Mouse (Mus musculus) thymus, postnatal 25 days (tissue): Measurements from ENCODE around the gene Polr2h.
A peak's percentile ranks its signal among the peaks of the same experiment; 100 is the strongest.

Source experiments
- DNase-seq: peaks from one replicate; pipeline ENCODE4 v3.0.0; 2022

Gene Polr2h

DNA sequence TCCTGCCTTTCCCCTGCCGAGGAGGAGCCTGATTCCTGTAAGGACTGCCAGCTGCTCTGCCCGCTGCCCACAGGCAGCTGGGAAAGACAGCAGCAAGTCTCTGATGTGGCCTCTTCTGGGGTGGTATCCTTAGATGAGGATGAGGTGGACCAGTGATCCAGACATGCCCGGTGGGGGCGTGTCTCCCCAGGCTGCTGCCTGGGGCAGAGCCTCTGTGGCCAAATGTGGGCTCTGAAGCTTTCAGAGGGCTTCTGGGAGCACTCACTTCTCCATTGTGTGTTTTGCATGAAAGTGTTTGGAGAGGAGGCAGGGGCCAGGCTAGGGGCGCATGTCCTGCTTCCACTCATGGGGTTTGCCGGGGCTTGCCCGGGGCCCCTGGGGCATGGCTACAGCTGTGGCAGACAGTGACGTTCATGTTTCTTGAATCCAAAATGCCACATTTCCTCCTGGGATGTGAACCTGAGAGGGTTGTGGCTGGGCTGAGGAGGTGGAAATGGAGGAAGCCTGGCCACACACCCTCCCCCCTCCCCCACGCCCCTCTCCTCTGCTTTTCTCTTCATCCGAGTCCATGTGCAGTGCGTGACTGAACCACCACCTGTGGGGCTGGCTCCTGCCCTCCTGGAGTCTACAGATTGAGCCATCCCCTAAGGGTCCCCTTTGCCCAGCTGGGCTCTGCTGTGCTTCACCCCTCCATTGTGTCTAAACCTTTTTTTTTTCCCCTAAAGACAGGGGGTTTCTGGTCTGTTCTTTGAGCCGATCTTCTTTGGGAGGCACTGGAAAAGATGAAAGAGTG lies 15.5 kb upstream of the Polr2h start:
- DNase-seq, result no peak

DNA sequence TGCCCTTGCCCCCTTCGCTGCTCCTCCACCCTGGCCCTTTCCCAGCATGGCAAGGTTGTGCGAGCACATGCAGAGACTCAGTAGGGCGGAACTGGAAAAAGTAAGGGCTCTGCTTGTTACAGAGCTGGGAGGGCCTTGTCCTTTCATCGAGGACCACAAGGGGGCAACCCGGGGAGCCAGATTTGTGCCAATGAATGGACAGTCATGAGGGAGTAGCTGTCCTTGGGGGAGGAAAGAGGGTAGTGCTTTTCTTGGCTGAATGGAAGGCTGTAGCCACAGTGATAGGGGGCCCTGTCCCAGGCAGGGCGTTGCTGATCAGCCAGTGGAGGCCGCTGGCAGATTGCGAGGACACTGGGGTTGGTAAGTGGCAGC lies 15.0 kb upstream of the Polr2h start:
- DNase-seq, result peak; percentile 44

DNA sequence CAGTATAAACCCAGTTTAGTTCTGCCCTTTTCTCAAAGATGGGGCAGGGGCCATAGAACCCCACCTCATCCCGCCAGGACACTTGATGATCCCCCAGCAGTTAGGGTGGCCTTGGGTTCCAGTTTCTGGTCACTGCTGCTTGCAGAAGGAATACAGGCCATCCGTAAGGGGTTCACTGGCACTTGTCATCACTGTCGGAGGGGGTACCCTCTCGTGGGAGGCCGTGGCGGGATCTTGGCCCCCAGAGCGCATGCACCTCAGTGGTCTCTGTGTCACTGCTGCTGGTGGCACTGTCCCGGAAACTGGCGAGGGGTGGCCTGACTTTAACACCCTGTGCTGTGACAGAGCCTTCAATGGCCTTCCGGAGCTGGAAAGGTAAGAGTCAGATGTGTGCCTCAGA lies 14.4 kb upstream of the Polr2h start:
- no peak for DNase-seq

DNA sequence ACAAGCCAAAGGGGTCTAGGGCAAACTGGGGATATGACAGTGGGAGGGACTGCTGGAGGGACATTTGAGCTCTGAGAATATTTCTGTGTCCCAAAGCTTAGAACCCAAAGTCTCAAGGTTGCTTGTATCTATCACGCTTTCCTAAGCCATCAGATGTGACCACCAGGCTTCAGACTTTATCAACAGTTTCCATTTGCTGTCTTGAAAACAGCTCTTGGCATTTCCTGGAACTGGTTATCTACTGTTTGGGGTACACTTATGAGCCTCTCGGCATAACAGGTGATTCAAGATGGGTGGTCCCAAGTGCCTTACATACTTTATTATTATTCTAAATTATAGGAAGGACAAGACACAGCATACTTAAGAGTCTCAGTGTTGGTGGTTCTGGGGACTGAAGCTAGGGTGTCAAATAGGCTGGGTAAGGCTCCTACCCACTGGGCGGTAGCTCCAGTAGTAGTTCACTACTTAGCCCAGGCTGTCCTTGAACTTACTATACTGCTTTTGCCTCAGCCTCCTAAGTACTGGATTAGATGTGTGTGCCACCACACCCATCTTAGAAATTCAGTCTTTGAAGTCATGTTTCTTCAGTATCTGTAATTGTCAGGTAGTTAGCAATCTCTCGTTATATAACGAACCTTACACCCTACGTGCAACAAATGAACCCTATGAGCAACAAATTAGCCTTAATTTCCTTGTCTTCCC lies 13.6 kb upstream of the Polr2h start:
- DNase-seq, result no peak

DNA sequence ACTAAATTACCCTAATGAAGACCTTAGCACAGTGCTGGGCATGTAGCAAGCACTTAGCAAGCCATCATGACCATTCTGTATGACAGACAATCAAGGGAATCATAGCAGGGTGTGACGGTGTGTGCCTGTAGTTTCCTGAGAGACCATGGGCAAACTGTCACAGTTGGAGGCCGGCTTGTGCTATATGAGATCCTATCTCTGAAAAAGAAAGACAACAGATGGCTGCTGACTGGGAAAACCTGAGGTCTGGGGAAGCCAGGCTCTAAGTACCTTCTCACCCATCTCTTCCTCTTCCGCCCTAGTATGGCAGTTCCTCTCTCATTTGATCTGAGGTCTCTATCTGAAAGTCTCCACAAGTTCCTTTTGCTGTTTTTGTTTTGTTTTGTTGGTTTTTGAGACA lies 11.7 kb upstream of the Polr2h start:
- DNase-seq, result no peak

DNA sequence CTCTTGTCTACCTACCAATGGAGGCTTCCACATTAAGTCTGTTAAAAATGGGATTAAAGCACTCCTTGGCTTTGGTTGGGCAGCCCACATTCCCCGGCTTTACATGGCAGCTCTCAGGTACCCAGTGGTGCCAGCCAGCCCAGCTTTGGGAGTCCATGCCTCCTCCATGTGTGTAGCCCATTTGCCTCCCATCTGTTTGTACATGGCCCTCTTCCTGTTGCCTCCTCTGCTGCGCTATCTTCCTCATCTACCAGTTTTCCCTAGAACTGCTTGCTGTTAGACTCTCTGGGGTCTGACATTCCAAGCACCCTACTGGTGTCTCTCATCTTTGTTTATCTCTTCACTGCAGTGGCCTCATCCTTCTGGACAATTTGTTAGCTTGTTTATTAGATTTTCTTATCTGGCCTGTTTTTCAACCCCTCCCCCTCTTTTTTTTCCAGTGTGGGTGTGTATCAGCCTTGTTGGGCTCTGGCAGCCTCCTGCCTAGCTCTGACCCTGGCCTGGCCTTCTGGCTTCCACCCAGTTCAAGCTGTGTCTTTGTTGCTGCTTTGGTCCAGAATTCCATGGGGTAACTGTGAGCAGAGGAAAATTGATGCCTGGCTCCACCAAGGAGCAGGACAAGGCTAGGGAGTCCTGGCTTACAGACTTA lies 10.9 kb upstream of the Polr2h start:
- no peak for DNase-seq

DNA sequence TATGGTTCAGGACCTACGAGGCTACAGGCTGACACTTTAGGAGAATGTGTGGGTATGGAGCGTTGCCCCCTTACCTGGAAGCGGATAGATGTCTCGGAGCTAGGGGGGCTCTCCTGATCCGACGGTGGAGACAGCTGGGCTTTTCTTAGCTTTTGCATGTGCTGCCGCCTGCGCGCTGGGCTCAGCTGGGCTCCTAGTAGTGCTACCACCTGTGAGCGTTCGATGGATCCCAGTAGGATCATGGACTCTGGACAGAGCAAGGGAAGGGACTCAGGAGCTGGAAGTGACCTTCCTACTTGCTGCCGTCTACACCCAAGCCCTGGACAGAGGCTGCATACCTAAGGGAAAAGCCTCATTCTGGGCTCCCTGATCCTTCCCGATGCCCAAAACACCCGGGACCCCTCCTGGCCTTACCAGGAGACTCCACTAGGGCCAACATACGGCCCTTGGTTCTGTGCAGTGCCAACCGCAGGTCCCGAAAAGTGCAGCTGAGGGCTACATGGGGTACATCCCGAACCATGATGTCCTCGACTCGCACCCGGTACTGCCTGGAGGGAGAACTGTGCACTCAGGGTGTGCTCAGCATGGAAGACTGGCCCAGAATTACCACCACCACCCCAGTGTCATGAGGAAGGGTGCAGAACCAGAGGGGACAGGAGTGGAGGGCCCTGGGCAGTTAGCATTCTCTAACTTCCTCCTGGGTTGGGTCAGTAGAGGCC lies 9.1 kb upstream of the Polr2h start:
- DNase-seq, result no peak

DNA sequence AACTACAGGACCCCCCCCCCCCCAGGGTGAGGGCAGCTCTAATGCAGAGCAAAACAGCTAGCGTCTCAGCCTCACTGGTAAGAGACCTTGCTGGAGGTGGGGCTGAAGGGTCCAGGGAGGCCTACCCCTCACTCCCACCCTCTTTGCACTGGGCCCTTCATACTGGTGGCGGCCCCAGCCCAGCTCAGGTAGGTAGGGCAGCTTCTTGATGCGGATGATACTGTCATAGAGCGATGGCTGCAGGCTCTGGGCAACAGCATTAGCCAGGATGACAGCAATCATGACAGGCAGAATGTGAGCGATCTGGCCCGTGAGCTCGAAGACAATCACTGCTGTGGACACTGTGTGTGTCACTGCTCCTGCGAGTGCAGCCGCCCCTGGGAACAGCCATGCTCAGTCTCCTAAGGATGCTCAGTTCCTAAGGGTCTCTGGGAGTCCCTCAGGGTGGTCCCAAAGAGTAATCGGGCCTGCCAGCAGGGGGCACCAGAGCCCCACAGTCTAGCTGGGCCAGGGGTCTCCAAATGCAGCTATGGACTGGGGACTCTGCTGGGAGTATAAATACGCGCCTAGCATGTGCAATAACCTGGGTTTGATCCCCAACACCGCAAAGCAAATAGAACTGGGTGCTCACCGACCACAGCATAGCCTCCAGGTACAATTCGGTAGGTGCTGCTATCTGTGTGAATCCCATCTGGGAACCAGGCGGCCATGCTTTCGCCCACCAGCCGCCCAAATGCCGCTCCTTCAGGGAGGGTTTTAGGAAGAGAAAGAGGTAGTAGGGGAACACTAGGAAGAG lies 8.3 kb upstream of the Polr2h start:
- DNase-seq, result peak; percentile 76

DNA sequence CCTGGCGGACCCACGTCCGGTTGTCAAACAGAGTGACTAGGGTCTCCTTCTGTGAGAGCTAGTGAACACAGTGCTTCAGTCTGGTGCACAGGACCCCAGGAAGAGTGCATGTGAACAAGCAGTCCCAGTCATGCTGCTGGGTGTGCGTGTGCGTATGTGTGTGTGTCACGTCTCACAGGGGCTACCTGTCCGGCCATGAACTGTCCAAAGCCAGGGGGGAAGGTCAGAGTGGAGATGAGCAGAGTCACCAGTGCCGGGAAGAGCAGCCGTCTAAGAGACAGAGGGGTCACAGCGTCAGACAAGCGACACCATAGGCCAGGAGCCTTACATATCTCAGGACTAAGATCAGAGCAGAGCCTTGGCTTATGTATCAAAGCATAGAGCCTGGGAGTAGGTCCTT lies 7.1 kb upstream of the Polr2h start:
- DNase-seq, result no peak

DNA sequence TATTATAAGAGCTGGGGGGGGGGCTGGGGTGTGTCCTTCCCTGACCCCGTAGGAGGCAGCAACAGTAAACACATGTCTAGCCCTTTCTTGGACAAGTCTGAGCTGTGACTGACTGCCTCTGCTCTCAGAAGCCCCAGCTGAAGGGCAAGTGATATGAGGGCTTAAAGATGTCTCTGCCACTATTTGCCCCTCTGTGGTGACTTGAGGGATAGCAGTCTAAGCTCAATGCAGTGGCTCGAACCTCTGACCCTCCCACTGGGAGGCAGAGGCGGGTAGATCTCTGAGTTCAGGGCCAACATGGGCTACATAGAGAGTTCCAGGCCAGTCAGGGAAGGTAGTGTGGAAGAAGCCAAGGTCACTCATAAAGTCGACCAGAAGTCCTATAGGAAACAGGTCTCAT lies 6.7 kb upstream of the Polr2h start:
- no peak for DNase-seq

DNA sequence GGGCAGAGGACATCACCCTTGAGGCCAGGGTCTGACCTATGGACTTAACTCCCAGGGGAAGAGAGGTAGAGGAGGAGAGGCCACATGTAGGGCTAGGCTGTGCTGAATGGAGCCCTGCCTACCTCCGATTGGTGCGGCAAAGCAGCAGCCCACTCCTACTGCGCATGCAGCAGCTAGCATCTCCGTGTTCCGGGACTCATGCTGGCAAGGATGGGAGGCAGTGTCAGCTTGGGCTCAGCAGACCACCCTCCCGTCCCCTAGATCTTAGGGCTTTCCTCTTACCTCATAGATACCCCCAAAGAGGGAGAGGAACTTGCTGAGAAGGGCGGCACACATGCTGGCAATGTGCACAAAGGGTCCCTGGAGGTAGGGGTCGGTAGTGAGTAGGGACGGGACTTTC lies 5.3 kb upstream of the Polr2h start:
- DNase-seq, result no peak

DNA sequence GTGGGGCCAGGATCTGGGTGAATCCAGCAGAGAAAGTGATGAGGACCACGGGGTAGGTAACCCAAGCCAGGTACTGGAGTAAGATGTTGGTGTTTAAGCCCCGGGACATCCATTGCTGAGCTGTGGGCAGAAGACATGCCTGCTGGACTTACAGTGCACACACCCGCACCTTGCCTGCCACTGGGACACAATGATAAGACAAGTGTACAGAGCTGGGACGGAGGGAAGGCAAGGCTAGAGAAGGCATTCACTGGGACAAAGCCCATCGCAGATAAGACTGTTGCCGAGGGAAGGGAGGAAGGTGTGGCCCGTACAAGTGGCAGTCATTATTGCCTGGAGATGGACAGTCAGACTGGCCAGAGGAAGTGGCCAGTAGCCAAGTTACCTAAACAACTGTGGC lies 4.6 kb upstream of the Polr2h start:
- DNase-seq, result no peak

DNA sequence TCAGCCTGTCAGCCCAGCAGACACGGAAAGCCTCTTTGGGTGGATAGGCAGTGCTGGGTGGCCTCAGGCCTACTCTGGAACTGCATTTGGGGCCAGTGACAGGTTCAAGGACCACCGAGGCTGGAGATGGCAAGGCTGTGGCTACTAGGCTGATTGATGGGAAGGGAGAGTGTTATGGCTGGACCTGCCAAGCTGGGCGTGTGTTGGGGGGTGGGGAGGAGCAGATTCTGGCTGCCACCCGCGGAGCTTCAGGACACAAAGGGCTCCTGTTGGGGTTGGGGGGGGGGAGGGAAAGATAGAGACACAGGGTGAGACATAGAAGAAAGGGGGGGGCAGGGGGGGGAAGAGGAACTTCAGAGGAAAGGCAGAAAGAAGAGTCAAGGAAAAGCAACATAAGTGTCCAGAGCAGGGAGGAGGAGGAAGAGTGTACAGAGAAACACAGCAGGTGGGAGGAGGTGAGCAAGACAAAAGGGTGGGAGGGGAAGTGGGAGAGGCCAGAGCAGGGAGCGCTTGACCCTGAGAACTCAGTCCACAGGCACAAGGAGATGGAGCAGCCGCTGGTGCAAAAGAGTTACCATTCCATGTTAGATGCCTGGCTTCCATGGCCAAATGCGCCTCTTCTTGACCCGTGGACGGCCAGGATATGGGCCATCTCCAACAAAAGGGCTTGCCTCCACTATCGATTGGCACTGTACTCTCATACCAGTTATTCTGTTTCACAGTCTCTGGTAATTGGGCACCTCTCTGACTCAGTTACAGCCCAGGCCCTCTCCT lies 3.0 kb upstream of the Polr2h start:
- DNase-seq, result no peak

DNA sequence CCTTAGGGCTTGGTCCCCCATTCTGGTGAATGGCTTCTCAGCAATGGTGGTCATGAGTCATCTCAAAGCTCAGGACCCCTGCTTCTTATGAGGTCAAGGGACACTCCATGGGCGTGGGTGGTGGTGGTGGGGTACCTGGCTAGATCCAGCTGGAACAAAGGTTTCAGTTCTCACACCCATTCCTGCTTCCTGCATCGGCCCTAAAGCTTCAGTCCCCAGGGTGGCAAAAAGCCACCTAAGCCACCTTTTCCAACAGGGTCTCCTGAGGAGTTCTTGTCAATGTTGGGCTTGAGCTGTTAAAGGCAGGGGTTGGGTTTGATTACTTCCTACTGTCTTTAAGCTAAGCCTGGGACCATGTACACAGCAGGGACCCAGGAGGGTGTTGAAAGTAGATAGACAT lies 2.3 kb upstream of the Polr2h start:
- DNase-seq, result no peak

DNA sequence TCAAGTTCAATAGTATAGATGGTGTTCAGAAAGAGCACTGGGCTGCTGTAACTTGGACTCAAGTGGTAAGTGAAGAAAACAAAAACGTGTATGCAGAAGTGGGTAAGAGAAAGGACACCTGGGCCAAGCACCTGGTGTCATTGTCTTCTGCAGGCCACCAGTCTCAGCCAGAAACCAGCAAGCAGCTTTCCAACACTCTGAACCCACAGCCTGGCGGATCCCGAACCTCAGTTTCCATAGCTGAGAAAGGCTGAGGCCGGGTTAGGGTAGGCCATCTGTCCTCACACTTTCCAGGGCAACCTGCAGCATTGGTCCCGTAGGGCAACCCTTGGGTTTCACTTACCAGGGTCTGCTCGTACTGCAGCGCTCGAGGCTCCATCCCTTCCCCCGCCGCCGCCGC lies 1.9 kb upstream of the Polr2h start:
- no peak for DNase-seq

DNA sequence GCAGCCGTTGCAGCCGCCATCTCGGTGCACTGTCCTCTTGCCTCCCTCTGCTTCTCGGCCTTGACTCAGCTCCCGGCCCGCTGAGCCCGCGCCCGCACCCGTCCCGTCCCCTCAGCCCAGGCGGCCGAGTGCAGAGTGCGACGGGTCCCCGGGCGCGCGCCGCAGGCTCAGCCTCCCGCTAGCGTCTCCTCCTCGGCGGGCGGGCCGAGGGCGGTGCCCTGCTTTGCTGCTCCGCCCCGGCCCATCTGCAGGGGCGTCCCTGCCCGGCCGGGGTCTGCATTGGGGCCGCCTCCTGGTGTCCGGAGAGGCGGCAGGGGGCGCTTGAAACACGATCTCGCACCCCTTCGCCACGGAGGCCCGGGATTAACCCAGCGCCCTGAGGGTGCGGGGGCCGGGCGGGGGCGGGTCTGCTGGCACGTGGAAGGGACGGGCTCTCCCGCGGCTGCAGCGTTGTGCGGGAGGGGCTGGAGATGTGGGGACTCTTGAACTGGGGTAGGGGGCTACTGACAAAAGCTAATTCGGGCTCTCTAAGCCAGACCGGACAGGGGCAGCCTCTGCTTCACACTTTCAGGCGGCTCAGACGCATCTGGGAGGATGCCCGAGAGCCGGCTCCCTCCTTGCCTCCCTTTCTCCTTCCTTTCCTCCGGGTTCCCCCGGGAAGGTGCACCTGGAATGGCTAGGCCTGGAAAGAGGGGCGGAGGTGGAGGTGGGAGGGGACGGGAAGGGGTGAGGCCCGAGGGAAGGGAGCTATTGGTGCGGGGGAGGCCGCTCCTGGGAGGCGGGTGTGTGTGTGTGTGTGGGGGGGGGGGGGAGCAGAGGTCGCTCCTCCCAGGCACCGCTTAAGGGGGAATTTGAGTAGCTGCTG lies 1.3 kb upstream of the Polr2h start:
- DNase-seq, result peak; percentile 81

DNA sequence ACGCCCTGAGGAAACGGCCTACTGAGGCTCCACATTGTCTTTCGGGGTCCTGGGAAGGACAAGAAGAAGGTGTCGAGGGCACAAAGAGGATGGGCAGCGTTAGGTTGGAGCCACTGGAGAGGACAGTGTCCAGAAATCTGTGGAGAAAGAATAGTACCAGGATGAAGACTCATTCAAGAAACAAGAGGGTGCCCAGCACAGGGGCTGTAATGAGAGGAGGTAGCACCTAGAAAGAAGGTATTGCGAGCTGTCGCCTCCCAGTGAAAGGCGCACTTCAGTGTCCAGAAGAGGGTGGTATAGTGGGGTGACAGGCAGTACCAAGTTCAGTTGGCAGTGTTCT lies 654 bp upstream of the Polr2h start:
- no peak for DNase-seq

DNA sequence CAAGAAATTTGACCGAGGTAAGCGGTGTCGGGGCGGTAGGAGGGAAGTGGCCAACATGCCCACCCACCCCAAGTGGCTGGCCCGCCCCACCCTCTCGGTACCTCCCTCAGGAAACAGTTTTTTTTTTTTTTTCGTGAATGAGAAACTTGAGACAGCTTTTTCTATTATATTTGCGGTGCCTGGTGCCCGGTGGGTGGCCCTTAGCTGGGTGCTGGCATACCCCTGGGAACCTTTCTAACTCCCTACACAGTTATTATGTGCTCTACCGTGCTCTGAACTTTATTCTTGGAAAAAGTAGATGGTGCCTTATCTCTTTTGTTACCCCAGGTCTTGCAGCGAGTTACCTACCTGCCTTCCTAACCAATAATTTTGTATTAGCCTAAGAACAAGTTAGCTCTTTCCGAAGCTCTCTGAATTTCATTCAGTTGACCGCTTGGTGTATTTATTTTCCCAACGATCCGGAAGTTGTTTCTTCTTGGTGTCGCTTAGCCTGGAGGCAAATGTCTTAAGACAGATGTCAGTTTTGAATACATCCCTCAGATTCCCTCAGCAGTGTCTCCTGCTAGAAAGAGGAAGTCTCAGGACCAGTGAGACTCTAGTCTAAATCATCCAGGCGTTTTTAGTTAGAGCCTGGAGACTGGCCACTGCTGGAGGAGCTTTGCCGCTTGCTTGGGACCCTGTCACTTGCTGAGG lies 659 bp downstream of the Polr2h start:
- no peak for DNase-seq

DNA sequence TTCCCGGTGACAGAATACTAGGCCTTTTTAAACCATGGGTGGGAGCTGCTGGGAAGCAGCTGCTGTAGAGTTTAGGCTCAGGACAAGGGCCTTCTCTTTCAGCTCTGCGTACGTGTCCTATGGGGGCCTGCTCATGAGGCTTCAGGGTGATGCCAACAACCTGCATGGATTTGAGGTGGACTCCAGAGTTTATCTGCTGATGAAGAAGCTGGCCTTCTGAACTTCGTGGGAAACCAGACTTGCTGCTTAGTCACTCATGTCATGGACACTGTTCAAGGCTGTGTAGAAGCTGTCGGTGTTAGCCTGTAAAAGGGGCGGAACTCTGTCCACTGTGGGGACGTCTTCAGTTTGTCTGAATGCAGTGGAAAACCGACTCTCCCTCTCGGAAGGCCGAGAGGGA lies 4.3 kb downstream of the Polr2h start:
- no peak for DNase-seq

DNA sequence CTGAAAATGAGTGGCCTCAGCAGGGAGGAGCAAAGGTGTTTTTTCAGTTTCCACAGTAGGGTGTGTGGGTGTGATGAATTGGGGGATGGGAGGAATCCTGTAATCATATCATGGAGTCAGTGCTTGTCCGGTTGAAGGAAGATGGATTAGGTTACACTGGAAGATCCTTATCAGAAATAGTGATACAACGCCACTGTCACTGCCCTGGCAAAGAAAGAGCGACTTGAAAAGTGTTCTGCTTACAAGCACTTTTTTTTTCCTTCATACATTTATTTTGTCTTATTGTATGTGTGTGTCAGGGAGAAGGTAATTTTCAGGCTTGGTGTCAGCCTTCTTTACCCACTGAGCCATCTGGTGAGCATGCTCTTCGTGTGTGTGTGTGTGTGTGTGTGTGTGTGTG lies 5.3 kb downstream of the Polr2h start:
- DNase-seq, result no peak
